Mouse (Mus musculus): ENCODE data around the gene Smg9.
"Not testable (repeated sequence)": the region's sequence is repeated elsewhere in the genome, so short reads cannot be mapped to it uniquely, and the experiment has no call there.

Smg9 gene

DNA sequence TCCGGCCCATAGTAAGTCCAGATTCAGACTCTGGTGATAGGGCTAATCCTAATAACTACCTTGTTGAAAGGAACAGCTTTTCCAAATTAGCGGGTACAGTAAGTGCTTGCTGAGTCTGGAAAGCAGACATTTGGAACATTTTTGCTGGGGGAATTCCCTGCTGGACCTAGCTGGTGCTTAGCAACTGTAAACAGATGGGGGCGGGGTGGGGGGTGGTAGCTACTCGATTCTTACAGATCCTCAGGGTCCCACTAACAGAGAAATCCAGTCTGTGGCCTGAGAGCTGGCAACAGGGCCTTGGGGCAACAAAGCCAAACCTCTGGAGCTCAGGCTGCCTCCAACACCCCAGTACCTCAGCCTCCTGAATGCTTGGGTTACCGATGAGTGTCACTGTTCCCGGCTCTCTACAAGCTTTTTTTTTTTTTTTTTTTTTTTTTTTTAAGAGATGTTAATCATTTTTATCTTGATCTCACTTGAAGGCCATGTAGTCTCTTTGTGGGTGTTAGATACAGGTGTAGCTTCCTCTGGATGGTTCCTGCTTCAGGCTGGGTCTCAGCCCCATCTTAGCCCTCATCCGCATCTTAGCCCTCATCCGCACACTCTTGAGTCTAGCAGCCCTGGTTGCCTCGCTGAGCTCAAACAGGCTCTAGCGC is 21.2 kb upstream of the Smg9 start:
- no peak for DNase-seq

DNA sequence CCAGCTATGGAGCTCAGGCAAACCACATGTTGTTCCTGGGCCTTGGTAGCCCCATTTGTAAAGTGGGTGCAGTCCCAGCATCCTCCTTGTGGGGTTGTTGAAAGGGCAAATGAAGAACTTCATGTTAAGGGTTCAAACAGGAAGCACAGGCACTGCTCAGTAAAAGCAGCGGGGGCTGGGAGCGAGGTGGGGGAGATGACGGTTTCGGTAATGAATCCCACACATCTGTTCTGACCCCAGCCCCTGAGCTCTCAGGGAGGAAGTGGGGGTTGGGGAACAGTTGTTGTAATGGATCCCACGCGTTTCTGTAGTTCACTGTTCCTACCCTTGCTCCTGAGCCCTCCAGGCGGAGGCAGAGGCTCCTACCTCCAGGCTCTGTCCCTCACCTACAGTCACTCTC is 19.5 kb upstream of the Smg9 start:
- no peak for DNase-seq

GRCm38 (mm10) chr7:24380370-24380769 is 19.0 kb upstream of the Smg9 start:
- DNase-seq = no peak

DNA sequence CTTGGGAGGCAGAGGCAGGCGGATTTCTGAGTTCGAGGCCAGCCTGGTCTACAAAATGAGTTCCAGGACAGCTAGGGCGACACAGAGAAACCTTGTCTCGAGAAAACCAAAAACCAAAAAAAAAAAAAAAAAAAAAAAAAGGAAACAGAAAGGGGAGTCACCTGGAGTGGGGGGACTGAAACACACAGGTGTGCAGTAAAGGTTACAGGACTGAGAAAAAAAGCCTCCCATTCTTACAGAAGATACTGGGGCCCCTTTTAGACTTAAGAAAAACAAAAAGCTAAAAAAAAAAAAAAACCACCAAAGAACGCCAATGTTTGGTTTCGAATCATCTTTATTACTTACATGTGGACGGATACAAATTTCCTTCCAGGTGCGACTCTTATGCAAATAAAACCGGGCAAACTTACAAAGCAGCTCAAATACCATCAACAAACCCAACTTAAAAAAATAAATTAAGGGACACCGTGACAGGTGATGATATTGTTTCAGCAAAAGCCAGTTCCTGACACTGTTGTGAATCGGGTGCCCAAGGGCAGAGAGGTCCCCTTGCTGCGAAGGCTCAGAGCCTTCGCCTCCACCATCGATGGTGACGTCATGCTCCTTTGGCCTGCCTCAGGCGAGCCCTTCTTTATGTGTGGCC is 16.6 kb upstream of the Smg9 start:
- no peak for DNase-seq

GRCm38 (mm10) chr7:24384070-24384469 is 15.3 kb upstream of the Smg9 start:
- DNase-seq = no peak

DNA sequence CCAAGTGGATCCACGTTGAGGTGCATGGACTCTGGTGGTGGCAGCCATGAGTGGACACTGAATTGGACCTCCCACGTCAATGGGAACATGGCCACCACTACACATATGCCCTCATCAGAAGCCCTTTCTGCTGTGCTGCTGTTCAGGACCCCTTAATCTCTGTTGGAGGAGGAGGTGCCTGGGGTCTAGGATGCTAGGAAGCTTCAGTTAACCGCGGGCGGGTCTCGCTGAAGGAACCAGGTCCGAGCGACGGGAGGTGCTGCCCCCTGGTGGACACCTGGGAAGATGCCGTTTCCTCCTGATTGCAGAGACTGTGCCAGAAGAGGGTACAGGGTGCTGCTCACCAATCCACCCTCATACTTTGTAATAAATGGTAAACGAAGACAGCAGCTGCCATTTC is 14.6 kb upstream of the Smg9 start:
- no peak for DNase-seq

- peak; percentile 97 for DNase-seq
These were observed 12.3 kb upstream of the Smg9 start for GRCm38 (mm10) chr7:24387059-24387556.

- peak; percentile 94 for DNase-seq
These were observed 9.8 kb upstream of the Smg9 start for GRCm38 (mm10) chr7:24389516-24390187.

GRCm38 (mm10) chr7:24390512-24390911 is 8.9 kb upstream of the Smg9 start:
- DNase-seq = no peak

- no peak for DNase-seq
These were observed 8.3 kb upstream of the Smg9 start for GRCm38 (mm10) chr7:24391077-24391476.

DNA sequence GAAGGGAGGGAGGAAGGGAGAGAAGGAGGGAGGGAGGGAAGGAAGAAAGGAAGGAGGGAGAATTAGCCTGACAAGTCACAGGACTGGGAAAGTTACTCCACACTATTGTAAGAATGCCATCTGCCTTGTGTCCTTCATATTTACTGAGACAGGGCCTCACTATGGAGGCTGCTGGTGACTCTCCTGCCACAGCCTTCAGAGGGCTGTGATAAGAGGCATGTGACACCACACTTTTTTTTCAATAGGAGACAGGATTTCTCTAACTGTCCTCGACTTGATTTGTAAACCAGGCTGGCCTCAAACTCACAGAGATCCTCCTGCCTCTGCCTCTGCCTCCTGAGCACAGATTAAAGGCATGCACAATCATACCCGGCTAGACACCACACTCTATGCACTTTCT is 7.7 kb upstream of the Smg9 start:
- DNase-seq = no peak

GRCm38 (mm10) chr7:24394054-24394453 is 5.4 kb upstream of the Smg9 start:
- no peak for DNase-seq

GRCm38 (mm10) chr7:24394475-24395161 is 4.8 kb upstream of the Smg9 start:
- DNase-seq = no peak

DNA sequence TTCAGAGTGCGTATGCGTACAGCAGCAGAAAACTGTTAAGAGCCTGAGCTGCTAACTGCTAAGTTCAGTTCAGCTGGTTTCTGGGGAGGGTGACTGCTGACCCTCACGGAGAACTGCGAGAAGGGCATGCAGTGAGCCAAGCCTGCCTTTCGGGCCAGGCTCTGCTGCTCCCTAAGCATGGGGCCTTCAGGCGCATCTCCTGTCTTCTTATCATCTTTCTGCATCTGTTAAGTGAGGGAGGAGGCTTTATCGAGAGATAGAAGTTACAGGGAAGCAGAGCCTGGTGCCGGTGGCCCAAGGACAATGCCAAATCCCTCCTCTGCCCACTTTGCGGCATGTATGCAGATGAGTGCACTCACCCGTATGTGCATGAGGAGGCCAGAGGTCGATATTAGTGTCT is 2.6 kb upstream of the Smg9 start:
- DNase-seq = no peak

- DNase-seq = peak; percentile 79
These were observed 980 bp upstream of the Smg9 start for GRCm38 (mm10) chr7:24398364-24398913.

GRCm38 (mm10) chr7:24400082-24400452 is 648 bp downstream of the Smg9 start:
- no peak for DNase-seq

GRCm38 (mm10) chr7:24400489-24400888 is 1.1 kb downstream of the Smg9 start:
- not testable (repeated sequence) for DNase-seq

DNA sequence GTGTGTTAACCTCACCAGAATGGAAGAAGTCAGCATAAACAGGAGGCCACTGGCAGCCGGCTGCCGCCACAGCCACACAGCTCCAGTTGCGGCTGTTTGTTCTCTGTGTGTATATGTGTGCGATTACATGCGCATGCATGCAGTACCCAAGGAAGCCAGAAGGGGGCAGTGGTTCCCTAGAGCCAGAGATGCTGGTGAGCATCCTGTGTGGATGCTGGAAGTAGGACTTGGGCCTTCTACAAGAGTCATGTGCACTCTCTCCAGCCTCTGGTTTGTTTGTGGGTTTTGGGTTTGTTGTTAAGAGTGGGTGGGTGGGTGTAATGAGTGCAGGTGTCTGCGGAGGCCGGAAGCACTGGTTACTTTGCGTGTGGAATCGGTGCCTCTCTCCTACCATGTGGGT is 3.4 kb downstream of the Smg9 start:
- DNase-seq = no peak

DNA sequence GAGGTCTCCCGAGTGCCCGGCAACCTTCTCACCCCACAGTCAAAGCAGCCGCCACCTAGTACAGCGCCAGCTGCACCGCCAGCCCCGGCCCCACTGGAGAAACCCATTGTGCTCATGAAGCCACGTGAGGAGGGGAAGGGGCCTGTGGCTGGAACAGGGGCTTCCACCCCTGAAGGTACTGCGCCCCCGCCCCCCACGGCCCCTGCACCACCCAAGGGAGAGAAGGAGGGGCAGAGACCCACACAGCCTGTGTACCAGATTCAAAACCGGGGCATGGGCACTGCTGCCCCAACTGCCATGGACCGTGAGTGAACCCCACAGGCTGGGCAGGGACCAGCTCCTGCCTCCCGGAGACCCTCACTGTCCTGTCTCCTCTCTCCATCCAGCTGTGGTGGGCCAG is 6.2 kb downstream of the Smg9 start:
- DNase-seq = no peak

DNA sequence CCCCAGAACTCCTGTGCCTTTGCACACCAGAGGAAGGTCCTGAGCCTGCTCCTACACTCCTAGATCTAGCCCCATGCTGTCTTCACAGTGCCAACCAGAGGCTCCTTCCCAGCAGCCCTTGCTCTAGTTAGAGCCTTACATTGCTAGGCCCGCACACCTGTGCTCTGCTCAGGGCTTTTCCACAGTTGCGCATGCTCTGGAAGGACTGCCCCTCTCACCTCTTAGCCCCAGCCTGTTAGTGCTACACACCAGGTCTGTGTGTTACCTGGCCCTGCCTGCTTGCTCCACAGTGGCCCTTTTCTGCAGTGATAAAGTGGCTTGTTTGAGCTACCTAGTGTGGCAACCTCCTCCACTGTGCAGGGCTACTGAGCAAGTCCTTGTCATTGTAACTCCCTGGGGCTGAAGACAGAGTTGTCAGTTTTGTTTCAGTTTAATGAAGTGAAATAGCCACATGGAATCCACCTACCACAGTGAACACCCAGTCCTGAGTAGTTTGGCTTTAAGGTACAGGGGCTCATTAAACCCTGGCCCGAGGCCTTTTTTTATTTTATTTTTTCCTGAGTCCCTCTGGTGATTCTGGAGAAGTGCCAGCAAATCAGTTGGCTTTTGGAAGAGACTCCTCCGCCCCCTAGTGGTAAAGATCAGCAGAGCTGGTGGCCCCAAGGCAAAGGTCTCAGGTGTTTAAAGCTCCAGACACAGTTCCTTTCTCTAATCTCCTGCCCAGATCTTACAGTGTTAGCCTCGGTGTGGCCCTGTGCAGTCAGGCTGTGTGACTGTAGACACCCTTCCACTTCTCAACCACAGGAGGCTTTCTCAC is 7.3 kb downstream of the Smg9 start:
- DNase-seq = peak; percentile 94

DNA sequence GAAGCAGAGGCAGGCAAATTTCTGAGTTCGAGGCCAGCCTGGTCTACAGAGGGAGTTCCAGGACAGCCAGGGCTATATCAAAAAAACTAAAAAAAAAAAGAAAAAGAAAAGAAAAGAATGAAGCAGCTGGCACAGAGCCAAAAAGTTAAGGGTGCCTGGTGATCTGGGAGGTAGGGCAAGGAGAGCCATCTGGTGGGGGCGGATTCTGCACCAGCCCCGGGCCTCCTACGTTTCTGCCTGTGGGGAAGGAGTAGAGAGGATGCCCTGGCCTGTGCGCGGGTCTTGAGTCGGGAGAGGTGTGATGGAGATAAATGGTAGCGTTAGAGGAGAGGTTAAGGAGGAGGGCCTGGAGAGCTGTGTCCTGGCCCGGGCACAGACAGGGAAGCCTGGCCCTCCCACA is 8.8 kb downstream of the Smg9 start:
- DNase-seq = no peak

DNA sequence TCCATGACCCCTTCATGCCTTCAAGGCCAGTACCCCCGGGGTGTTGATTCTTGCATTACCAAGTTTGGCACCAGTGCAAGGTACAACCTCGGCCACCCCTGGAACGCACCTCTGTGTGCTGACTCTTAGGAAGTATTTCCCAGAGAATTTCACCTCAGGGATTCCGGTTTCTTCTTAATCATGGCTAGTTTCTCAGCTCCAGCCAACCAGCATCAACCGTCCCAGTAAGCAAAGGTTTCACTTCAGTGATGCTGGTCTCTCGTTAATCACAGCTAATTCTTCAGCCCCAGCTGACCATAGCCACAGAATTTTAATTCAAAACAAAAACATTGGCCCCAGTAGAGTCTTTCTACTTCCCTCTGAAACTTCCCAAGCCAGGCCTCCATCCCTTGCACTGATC is 10.7 kb downstream of the Smg9 start:
- DNase-seq = no peak

All from heart, adult 11 months (tissue).